Mouse (Mus musculus) hindbrain, embryonic 11.5 days (tissue): ENCODE data around the gene Gm49368. TPM values are rescaled to one million over a fixed set of nuclear protein-coding genes. Genes with fewer than 3 reads are reported as not detected.

Source experiments
- ATAC-seq: fragments of 200-750 bp; cut with Nextera tagmentation; 2 replicates; pipeline ENCODE4 v1.8.0; 2017; ENCODE audit warnings: mild to moderate bottlenecking, moderate TSS enrichment, moderate library complexity; ENCODE audit not compliant: low FRiP score
- DNase-seq: peaks from one replicate; pipeline ENCODE4 v3.0.0-alpha.2; 2015; ENCODE audit warnings: low spot score
- H3K27ac ChIP-seq: fragments of 300-500 bp; sonication (generic); 2 replicates; pipeline ENCODE4 v1.5.1; 2014; ENCODE audit warnings: mild to moderate bottlenecking, low read depth, low read length
- H3K27me3 ChIP-seq: fragments of 300-500 bp; sonication (generic); 2 replicates; pipeline ENCODE4 v1.6.1; 2014; ENCODE audit warnings: mild to moderate bottlenecking, low read length, moderate library complexity, mixed read lengths; ENCODE audit not compliant: control insufficient read depth, insufficient read depth
- H3K36me3 ChIP-seq: fragments of 300-500 bp; sonication (generic); 2 replicates; pipeline ENCODE4 v1.6.1; 2014; ENCODE audit warnings: mild to moderate bottlenecking, low read length, moderate library complexity, mixed read lengths; ENCODE audit not compliant: control insufficient read depth, insufficient read depth
- H3K4me1 ChIP-seq: fragments of 300-500 bp; sonication (generic); replicated peaks from 2 replicates; pipeline ENCODE4 v1.6.1; 2014; ENCODE audit warnings: low read length, mixed read lengths; ENCODE audit not compliant: control insufficient read depth, insufficient read depth
- H3K4me2 ChIP-seq: fragments of 300-500 bp; sonication (generic); replicated peaks from 2 replicates; pipeline ENCODE4 v1.6.1; 2014; ENCODE audit warnings: mild to moderate bottlenecking, low read depth, low read length
- H3K4me3 ChIP-seq: fragments of 300-500 bp; sonication (generic); 2 replicates; pipeline ENCODE4 v1.5.1; 2014; ENCODE audit warnings: low read depth, low read length
- H3K9ac ChIP-seq: fragments of 300-500 bp; sonication (generic); 2 replicates; pipeline ENCODE4 v1.6.1; 2014; ENCODE audit warnings: low read depth, low read length
- H3K9me3 ChIP-seq: fragments of 300-500 bp; sonication (generic); 2 replicates; pipeline ENCODE4 v1.6.1; 2016; ENCODE audit warnings: low read length; ENCODE audit not compliant: control insufficient read depth
- WGBS: fragments of 180-500 bp; shearing (Covaris S2); extraction: QIAGEN DNeasy Blood & Tissue Kit; methylation state at CpG from one replicate; pipeline ENCODE4 v1.1.7; 2014; 5-methylcytosine and 5-hydroxymethylcytosine counted together
- polyA plus RNA-seq: library from polyadenylated mRNA; unstranded; fragments of >200 nt; fragmentation: Nextera tagmentation; extraction: Ambion mirVana; gene quantifications from 2 replicates; pipeline ENCODE4 v1.2.1, GENCODE M21; 2014

The Gm49368 gene
- polyA plus RNA-seq, 1 experiment from 2014 or later = not detected

GRCm38 (mm10) chr7:128166391-128166790 is 103.9 kb downstream of the Gm49368 start:
- ATAC-seq = no peak
- Histone ChIP-seq H3K36me3 (no peaks in the 10 kb centered on the region), H3K9me3 (no peaks in the 10 kb centered on the region), H3K4me2 (no peak overlapping the region), H3K27ac (no peak overlapping the region), H3K4me1 (no peaks in the 10 kb centered on the region), H3K27me3 (no peaks in the 10 kb centered on the region), H3K4me3 (no peak overlapping the region), H3K9ac (no peak overlapping the region)
- WGBS = 93% methylated on average over 7 of the region's 7 CpGs
- no peak for DNase-seq

GRCm38 (mm10) chr7:128169996-128170395 is 107.5 kb downstream of the Gm49368 start:
- 78% methylated on average over 3 of the region's 3 CpGs for WGBS
- DNase-seq (no peak), ATAC-seq (no peak)
- H3K4me3 ChIP-seq = no peak overlapping the region
- H3K27me3 ChIP-seq = no peaks in the 10 kb centered on the region
- no peak overlapping the region for H3K9ac ChIP-seq
- H3K27ac ChIP-seq = no peak overlapping the region
- no peaks in the 10 kb centered on the region for H3K4me1 ChIP-seq
- H3K4me2 ChIP-seq = no peak overlapping the region
- no peaks in the 10 kb centered on the region for H3K9me3 ChIP-seq
- no peaks in the 10 kb centered on the region for H3K36me3 ChIP-seq

Other genes with a start within 250 kb of the Gm49368 start
- 11.6 and 15.0 TPM in 2 replicates for gene Stx4a, start 238.4 kb upstream of the Gm49368 start, polyA plus RNA-seq
- gene Stx1b, start 238.1 kb upstream of the Gm49368 start, polyA plus RNA-seq = 9.1 and 10.1 TPM in 2 replicates
- gene Zfp646, start 186.5 kb upstream of the Gm49368 start, polyA plus RNA-seq = 16.5 and 21.5 TPM in 2 replicates
- gene Zfp668, start 185.9 kb upstream of the Gm49368 start, polyA plus RNA-seq = 23.1 and 23.3 TPM in 2 replicates
- gene Prss53, start 171.7 kb upstream of the Gm49368 start, polyA plus RNA-seq = 0.59 and 0.60 TPM in 2 replicates
- not detected in 2 replicates for gene Gm21974, start 167.2 kb upstream of the Gm49368 start, polyA plus RNA-seq
- gene Vkorc1, start 167.1 kb upstream of the Gm49368 start, polyA plus RNA-seq = 48.0 and 53.9 TPM in 2 replicates
- 96.5 and 105 TPM in 2 replicates for gene Bckdk, start 158.6 kb upstream of the Gm49368 start, polyA plus RNA-seq
- gene Kat8, start 150.2 kb upstream of the Gm49368 start, polyA plus RNA-seq = 49.7 and 50.1 TPM in 2 replicates
- gene Prss8, start 132.6 kb upstream of the Gm49368 start, polyA plus RNA-seq = 3.4 and 4.9 TPM in 2 replicates
- 8.5 and 11.0 TPM in 2 replicates for gene Prss36, start 116.0 kb upstream of the Gm49368 start, polyA plus RNA-seq
- 58.7 and 65.0 TPM in 2 replicates for gene Fus, start 95.2 kb upstream of the Gm49368 start, polyA plus RNA-seq
- 8.4 and 11.0 TPM in 2 replicates for gene Pycard, start 68.8 kb upstream of the Gm49368 start, polyA plus RNA-seq
- not detected in 2 replicates for gene Trim72, start 58.7 kb upstream of the Gm49368 start, polyA plus RNA-seq
- 0.42 TPM in 2 replicates for gene Itgam, start within 50 bp of the Gm49368 start, polyA plus RNA-seq
- not detected in 2 replicates for gene Itgax, start 66.9 kb downstream of the Gm49368 start, polyA plus RNA-seq
- gene Itgad, start 91.7 kb downstream of the Gm49368 start, polyA plus RNA-seq = not detected in 2 replicates
- 0.36 and 0.54 TPM in 2 replicates for gene Cox6a2, start 143.7 kb downstream of the Gm49368 start, polyA plus RNA-seq
- 6.5 and 7.4 TPM in 2 replicates for gene Armc5, start 174.7 kb downstream of the Gm49368 start, polyA plus RNA-seq
- gene 9130023H24Rik, start 175.3 kb downstream of the Gm49368 start, polyA plus RNA-seq = 12.3 and 13.3 TPM in 2 replicates
- gene Tgfb1i1, start 184.1 kb downstream of the Gm49368 start, polyA plus RNA-seq = 33.0 and 40.9 TPM in 2 replicates
- gene Slc5a2, start 203.0 kb downstream of the Gm49368 start, polyA plus RNA-seq = 0.25 TPM in 1 of 2 replicates, not detected in the other
- gene BC017158, start 235.5 kb downstream of the Gm49368 start, polyA plus RNA-seq = 18.3 and 22.0 TPM in 2 replicates